Mouse (Mus musculus): ENCODE data around the gene Rem2. TPM values are rescaled to one million over a fixed set of nuclear protein-coding genes. Genes with fewer than 3 reads are reported as not detected.
A peak's percentile ranks its signal among the peaks of the same experiment; 100 is the strongest.

Rem2 gene
- polyA plus RNA-seq, 1 experiment from 2014 or later, result 26.2 TPM

DNA sequence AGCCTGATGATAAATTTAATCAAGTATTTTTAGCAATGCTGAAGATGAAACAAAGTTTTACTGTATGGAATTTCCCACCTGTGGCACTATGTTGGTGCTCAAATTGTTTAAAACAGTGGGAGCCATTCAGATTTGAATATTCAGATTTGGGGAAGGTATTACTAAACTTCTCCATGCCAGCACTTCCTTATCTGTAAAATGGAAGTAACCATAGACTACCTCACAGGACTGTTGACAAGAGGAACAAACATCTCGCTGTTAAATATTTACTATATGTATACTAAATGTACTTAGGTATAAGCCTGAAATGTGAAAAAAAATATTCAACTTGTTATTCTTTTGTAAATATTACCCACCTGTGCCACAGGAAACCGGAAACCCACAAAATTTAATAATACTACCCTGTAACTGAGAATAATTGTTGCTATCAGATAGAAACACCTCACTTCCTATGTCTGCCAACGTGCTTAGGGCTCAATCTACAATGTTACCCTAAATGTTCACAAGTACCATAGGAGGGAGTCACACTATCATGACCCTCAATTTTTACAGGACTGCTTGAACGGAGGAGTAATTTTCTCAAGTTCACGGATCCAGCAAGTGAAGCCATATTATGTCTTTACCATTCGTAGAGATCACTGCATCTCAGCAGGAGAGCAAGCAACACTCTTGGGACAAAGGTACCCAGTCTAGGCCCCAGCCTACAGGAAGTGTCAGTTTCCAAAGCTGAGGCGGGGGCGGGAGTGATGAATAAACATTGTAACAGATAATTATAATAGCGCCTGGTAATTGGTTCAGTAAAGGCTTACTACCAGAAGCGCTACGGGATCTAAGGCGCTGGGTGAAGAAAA lies 12.6 kb upstream of the Rem2 start:
- DNase-seq (ENCODE audit: low spot score) (no peak), ATAC-seq (ENCODE audit: insufficient read depth, low FRiP score, low TSS enrichment) (peak; percentile 25; the same call in 1 of the 2 replicates)
- Histone ChIP-seq H3K4me2 (ENCODE audit: low read depth) (peak overlapping the region; percentile 88), H3K9ac (ENCODE audit: low read length) (peak overlapping the region; percentile 77), H3K4me1 (ENCODE audit: control insufficient read depth, insufficient read depth, low read length) (no peaks in the 10 kb centered on the region), H3K36me3 (ENCODE audit: control insufficient read depth, insufficient read depth, low read length) (peaks cover 2% of the 10 kb centered on the region; the same call in 1 of the 2 replicates), H3K9me3 (ENCODE audit: control insufficient read depth, low read length) (no peaks in the 10 kb centered on the region), H3K27me3 (ENCODE audit: control insufficient read depth, insufficient read depth, low read length) (no peaks in the 10 kb centered on the region), H3K27ac (ENCODE audit: low read depth, low read length) (0 out of 2 replicates have a peak overlapping the region, but pooled peaks have one; percentile 29), H3K4me3 (ENCODE audit: low read depth, low read length) (peak overlapping the region; percentile 74)
- 15% methylated on average over 12 of the region's 12 CpGs for WGBS

DNA sequence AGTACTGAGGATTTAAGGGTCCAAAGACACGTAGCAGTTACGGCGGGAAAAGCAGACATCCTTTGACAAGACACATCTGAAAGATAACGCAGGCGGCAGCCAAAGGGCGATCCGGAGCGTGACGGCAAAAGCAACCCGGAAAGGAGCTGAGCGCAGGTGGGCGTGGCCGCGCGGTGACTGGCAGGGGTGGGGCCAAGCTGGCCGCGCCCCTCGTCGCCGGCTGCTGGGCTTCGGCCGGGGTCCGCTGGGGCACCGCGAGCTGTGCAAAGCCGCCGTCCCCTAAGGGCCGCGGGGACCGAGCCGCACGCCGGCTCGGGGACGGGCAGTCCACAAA lies 12.0 kb upstream of the Rem2 start, which contains the start of gene Lrp10:
Lrp10 (plus strand) TSS at position 179 of the 334 bp plus-strand sequence.
- whole genome bisulfite sequencing, result under 1% methylated on average over 32 of the region's 35 CpGs
- peak; percentile 89 for DNase-seq (ENCODE audit: low spot score)
- Histone ChIP-seq H3K27me3 (ENCODE audit: control insufficient read depth, insufficient read depth, low read length) (no peaks in the 10 kb centered on the region), H3K4me1 (ENCODE audit: control insufficient read depth, insufficient read depth, low read length) (no peaks in the 10 kb centered on the region), H3K9me3 (ENCODE audit: control insufficient read depth, low read length) (no peaks in the 10 kb centered on the region), H3K36me3 (ENCODE audit: control insufficient read depth, insufficient read depth, low read length) (peaks cover 6% of the 10 kb centered on the region), H3K9ac (ENCODE audit: low read length) (peak within 1 kb of the TSS; percentile 77), H3K4me2 (ENCODE audit: low read depth) (peak within 1 kb of the TSS; percentile 88), H3K27ac (ENCODE audit: low read depth, low read length) (peak within 1 kb of the TSS; percentile 44), H3K4me3 (ENCODE audit: low read depth, low read length) (peak within 1 kb of the TSS; percentile 74)
- peak; percentile 93 for ATAC-seq (ENCODE audit: insufficient read depth, low FRiP score, low TSS enrichment)

DNA sequence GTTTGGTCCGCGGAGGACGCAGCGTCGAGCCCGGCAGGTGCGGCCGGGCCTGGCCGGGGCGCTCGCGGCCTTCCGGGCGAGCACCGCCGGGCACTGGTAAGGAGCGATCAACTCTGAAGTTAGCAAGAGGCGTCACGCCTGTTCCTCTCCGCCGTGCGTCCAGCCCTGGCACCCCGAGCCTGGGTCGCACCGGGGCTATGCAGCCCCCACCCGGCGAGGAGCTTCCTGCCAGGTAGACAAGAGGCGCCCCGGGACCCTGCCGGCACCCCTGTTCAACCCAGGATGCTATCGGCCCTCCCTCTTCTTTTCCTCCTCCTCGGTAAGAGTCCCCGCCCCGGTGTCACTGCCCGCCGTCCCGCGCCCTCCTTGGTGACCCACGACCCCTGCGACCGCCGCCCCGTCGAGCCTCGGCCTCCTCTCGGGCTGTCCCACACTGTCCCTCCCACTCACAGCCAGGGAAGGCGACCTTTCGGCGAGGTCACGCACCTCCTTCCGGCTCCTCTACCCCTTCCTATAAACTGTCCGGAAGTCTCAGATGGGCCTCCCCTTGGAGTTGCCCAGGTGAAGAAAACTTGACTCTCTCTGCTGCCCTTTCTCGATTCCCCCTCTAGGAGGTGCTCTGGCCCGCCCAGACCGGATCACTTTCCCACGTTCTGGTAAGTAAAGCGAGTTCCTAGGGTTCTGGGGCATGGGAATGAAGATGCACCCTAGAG lies 11.5 kb upstream of the Rem2 start:
- H3K36me3 ChIP-seq (ENCODE audit: control insufficient read depth, insufficient read depth, low read length), result peaks cover 8% of the 10 kb centered on the region
- H3K4me2 ChIP-seq (ENCODE audit: low read depth), result peak overlapping the region; percentile 88
- peak overlapping the region; percentile 77 for H3K9ac ChIP-seq (ENCODE audit: low read length)
- H3K27me3 ChIP-seq (ENCODE audit: control insufficient read depth, insufficient read depth, low read length), result no peaks in the 10 kb centered on the region
- ATAC-seq (ENCODE audit: insufficient read depth, low FRiP score, low TSS enrichment) (peak; percentile 77), DNase-seq (ENCODE audit: low spot score) (peak; percentile 73)
- peak overlapping the region; percentile 74 for H3K4me3 ChIP-seq (ENCODE audit: low read depth, low read length)
- H3K9me3 ChIP-seq (ENCODE audit: control insufficient read depth, low read length), result no peaks in the 10 kb centered on the region
- H3K27ac ChIP-seq (ENCODE audit: low read depth, low read length), result peak overlapping the region; percentile 44
- 1% methylated on average over 54 of the region's 57 CpGs for WGBS
- H3K4me1 ChIP-seq (ENCODE audit: control insufficient read depth, insufficient read depth, low read length), result no peaks in the 10 kb centered on the region

DNA sequence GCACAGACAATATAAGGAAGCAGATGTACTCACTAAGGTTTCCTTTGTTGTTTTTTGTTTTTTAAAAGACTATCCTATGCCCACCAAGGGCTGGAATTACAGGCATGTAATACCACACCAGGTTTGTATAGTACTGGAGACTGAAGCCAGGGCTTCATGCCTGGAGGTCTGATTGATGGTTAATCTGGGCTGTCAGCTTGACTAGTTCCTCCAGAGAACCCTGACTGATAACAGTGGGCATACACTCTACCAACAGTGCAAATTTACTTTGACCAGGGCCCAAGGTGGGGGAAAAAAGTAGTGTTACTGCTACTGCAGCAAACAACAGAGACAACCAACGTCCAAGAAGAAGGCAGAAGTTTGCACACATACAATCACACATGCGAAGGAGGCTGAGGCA lies 4.4 kb upstream of the Rem2 start:
- Histone ChIP-seq H3K4me1 (ENCODE audit: control insufficient read depth, insufficient read depth, low read length) (peaks cover 4% of the 10 kb centered on the region), H3K9me3 (ENCODE audit: control insufficient read depth, low read length) (no peaks in the 10 kb centered on the region), H3K4me3 (ENCODE audit: low read depth, low read length) (no peak overlapping the region), H3K9ac (ENCODE audit: low read length) (no peak overlapping the region), H3K27me3 (ENCODE audit: control insufficient read depth, insufficient read depth, low read length) (no peaks in the 10 kb centered on the region), H3K27ac (ENCODE audit: low read depth, low read length) (no peak overlapping the region), H3K36me3 (ENCODE audit: control insufficient read depth, insufficient read depth, low read length) (peaks cover 8% of the 10 kb centered on the region), H3K4me2 (ENCODE audit: low read depth) (no peak overlapping the region)
- 93% methylated on average over 2 of the region's 2 CpGs for WGBS
- ATAC-seq (ENCODE audit: insufficient read depth, low FRiP score, low TSS enrichment) (no peak), DNase-seq (ENCODE audit: low spot score) (no peak)

DNA sequence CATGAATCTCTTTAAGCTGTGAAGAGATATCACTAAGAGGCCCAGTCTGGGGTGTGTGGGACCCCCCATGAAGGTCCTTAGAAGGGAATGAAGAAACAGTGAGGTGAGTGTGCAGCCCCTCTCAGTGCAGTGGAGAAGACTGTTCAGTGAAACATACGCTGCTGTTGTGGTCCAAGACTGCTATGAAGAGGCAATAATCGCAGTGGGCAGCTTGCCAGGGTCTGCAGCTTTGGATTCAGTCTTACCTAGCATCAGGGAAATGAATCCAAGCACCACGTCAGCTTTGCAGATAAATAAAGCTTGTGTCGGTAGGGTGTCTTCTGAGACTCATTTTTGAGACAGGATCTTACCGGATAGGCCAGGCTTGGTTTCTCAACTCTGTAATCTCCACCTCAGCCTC lies 3.2 kb upstream of the Rem2 start:
- H3K4me2 ChIP-seq (ENCODE audit: low read depth), result no peak overlapping the region
- H3K4me1 ChIP-seq (ENCODE audit: control insufficient read depth, insufficient read depth, low read length), result peaks cover 4% of the 10 kb centered on the region
- 81% methylated on average over 5 of the region's 5 CpGs for WGBS
- DNase-seq (ENCODE audit: low spot score), result no peak
- no peak overlapping the region for H3K27ac ChIP-seq (ENCODE audit: low read depth, low read length)
- peaks cover 8% of the 10 kb centered on the region for H3K36me3 ChIP-seq (ENCODE audit: control insufficient read depth, insufficient read depth, low read length)
- ATAC-seq (ENCODE audit: insufficient read depth, low FRiP score, low TSS enrichment), result no peak
- H3K9me3 ChIP-seq (ENCODE audit: control insufficient read depth, low read length), result no peaks in the 10 kb centered on the region
- H3K9ac ChIP-seq (ENCODE audit: low read length), result no peak overlapping the region
- H3K4me3 ChIP-seq (ENCODE audit: low read depth, low read length), result no peak overlapping the region
- H3K27me3 ChIP-seq (ENCODE audit: control insufficient read depth, insufficient read depth, low read length), result no peaks in the 10 kb centered on the region

DNA sequence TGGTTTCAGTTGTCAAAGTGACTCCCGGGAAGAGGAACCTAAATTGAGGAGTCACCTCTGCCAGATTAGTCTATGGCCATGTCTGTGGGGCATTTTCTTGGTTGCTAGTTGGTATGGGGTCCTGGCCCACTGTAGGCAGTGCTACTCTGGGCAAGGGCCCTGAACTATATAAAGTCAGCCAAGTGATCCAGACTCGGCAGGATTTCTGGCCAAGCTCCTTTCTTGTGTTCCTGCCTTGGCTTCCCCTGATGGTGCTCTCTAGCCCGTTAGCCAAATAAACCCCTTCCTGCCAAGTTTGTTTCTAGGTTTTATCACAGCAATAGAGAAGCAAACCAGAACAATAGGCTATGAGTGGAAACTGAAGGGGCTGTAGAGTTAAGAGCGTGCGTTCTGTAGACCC lies 1.2 kb upstream of the Rem2 start:
- H3K27me3 ChIP-seq (ENCODE audit: control insufficient read depth, insufficient read depth, low read length), result peaks cover 4% of the 10 kb centered on the region; the same call in 1 of the 2 replicates
- H3K9ac ChIP-seq (ENCODE audit: low read length), result no peak overlapping the region
- DNase-seq (ENCODE audit: low spot score) (no peak), ATAC-seq (ENCODE audit: insufficient read depth, low FRiP score, low TSS enrichment) (no peak)
- no peak overlapping the region for H3K4me2 ChIP-seq (ENCODE audit: low read depth)
- peaks cover 4% of the 10 kb centered on the region for H3K4me1 ChIP-seq (ENCODE audit: control insufficient read depth, insufficient read depth, low read length)
- no peaks in the 10 kb centered on the region; the same call in 1 of the 2 replicates for H3K36me3 ChIP-seq (ENCODE audit: control insufficient read depth, insufficient read depth, low read length)
- H3K4me3 ChIP-seq (ENCODE audit: low read depth, low read length), result no peak overlapping the region
- 79% methylated on average over 5 of the region's 5 CpGs for WGBS
- no peaks in the 10 kb centered on the region for H3K9me3 ChIP-seq (ENCODE audit: control insufficient read depth, low read length)
- H3K27ac ChIP-seq (ENCODE audit: low read depth, low read length), result no peak overlapping the region

DNA sequence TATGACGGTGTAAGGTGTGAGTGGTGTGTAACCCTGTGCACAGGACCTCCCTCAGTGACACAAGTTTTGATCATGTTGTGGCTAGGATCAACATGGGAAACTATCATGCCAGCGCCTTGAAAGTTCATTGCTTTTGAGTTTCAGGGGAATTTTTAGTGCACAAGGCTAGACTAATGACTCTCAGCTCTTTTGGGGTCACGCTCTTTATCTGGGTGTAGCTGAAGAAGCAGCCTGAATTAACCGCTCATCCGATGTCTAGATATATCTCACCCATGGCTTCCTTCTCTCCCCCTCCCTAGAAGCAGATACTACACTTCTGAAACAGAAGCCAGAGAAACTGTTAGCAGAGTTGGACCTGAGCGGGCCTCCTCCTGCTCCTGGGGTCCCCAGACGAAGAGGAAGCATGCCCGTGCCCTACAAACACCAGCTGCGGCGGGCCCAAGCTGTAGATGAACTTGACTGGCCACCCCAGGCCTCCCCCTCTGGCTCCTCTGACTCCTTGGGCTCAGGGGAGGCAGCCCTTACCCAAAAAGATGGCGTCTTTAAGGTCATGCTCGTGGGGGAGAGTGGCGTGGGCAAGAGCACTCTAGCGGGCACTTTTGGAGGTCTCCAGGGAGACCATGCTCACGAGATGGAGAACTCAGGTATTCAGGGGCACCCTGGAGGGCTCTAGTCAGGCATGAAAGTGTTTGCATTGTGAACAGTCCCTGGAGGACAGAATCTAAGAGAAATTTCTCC lies 1.4 kb downstream of the Rem2 start:
- Histone ChIP-seq H3K36me3 (ENCODE audit: control insufficient read depth, insufficient read depth, low read length) (no peaks in the 10 kb centered on the region), H3K27ac (ENCODE audit: low read depth, low read length) (no peak overlapping the region), H3K9me3 (ENCODE audit: control insufficient read depth, low read length) (no peaks in the 10 kb centered on the region), H3K4me1 (ENCODE audit: control insufficient read depth, insufficient read depth, low read length) (peaks cover 4% of the 10 kb centered on the region), H3K27me3 (ENCODE audit: control insufficient read depth, insufficient read depth, low read length) (peaks cover 9% of the 10 kb centered on the region; the same call in 1 of the 2 replicates), H3K4me3 (ENCODE audit: low read depth, low read length) (no peak overlapping the region), H3K4me2 (ENCODE audit: low read depth) (peak overlapping the region; percentile 55), H3K9ac (ENCODE audit: low read length) (no peak overlapping the region; the same call in 1 of the 2 replicates)
- ATAC-seq (ENCODE audit: insufficient read depth, low FRiP score, low TSS enrichment) (no peak), DNase-seq (ENCODE audit: low spot score) (no peak)
- WGBS, result 72% methylated on average over 15 of the region's 15 CpGs

DNA sequence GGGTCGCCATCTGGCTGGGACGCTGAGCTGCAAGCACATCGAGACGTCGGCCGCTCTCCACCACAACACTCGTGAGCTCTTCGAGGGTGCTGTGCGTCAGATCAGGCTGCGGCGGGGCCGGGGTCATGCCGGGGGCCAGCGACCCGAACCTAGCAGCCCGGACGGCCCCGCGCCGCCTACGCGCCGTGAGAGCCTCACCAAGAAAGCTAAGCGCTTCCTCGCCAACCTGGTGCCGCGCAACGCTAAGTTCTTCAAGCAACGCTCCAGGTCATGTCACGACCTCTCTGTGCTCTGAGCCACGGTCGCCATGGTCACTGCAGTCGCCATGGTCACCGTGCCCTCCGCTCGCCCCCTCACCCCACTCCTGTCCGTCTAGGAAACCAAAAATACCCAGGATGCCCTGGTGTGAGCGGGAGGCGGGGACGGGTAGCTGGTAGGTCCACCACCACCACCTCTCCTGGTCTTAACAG lies 3.6 kb downstream of the Rem2 start:
- Histone ChIP-seq H3K4me3 (ENCODE audit: low read depth, low read length) (peak overlapping the region; percentile 31), H3K4me1 (ENCODE audit: control insufficient read depth, insufficient read depth, low read length) (peaks cover 4% of the 10 kb centered on the region), H3K4me2 (ENCODE audit: low read depth) (peak overlapping the region; percentile 43), H3K36me3 (ENCODE audit: control insufficient read depth, insufficient read depth, low read length) (no peaks in the 10 kb centered on the region), H3K27ac (ENCODE audit: low read depth, low read length) (no peak overlapping the region), H3K9me3 (ENCODE audit: control insufficient read depth, low read length) (peaks cover 2% of the 10 kb centered on the region; the same call in 1 of the 2 replicates), H3K27me3 (ENCODE audit: control insufficient read depth, insufficient read depth, low read length) (peaks cover 9% of the 10 kb centered on the region; the same call in 1 of the 2 replicates), H3K9ac (ENCODE audit: low read length) (peak overlapping the region; percentile 33)
- no peak for ATAC-seq (ENCODE audit: insufficient read depth, low FRiP score, low TSS enrichment)
- peak; percentile 47 for DNase-seq (ENCODE audit: low spot score)
- WGBS, result 1% methylated on average over 40 of the region's 40 CpGs
